Mouse (Mus musculus): ENCODE data around the gene Dnajc12. TPM values are rescaled to one million over a fixed set of nuclear protein-coding genes. Genes with fewer than 3 reads are reported as not detected.
"Not testable (repeated sequence)": the region's sequence is repeated elsewhere in the genome, so short reads cannot be mapped to it uniquely, and the experiment has no call there.

Dnajc12 gene
- polyA plus RNA-seq, 1 experiment from 2014 or later: 18.0 TPM

GRCm38 (mm10) chr10:63402731-63403504 is 20.7 kb downstream of the Dnajc12 start:
- H3K27ac ChIP-seq: no peak overlapping the region
- ATAC-seq (replicated peaks): no peak
- H3K9ac ChIP-seq: no peak overlapping the region
- no peak overlapping the region for H3K4me3 ChIP-seq
- H3K9me3 ChIP-seq: no peaks in the 10 kb centered on the region
- no peaks in the 10 kb centered on the region for H3K36me3 ChIP-seq (replicated peaks)
- WGBS: 88% methylated on average over 5 of the region's 5 CpGs
- H3K4me1 ChIP-seq: no peaks in the 10 kb centered on the region
- no peak overlapping the region for H3K4me2 ChIP-seq
- H3K27me3 ChIP-seq (replicated peaks): no peaks in the 10 kb centered on the region

- H3K9ac ChIP-seq: no peak overlapping the region
- H3K9me3 ChIP-seq: no peaks in the 10 kb centered on the region
- H3K4me2 ChIP-seq: no peak overlapping the region
- H3K4me3 ChIP-seq: no peak overlapping the region
- no peak for ATAC-seq (replicated peaks)
- H3K4me1 ChIP-seq: no peaks in the 10 kb centered on the region
- H3K27me3 ChIP-seq (replicated peaks): no peaks in the 10 kb centered on the region
- 76% methylated on average over 2 of the region's 2 CpGs for WGBS
- no peaks in the 10 kb centered on the region for H3K36me3 ChIP-seq (replicated peaks)
- no peak overlapping the region for H3K27ac ChIP-seq
These were observed 21.4 kb downstream of the Dnajc12 start for GRCm38 (mm10) chr10:63403636-63404035.

- Histone ChIP-seq H3K4me2 (no peak overlapping the region), H3K4me3 (no peak overlapping the region), H3K4me1 (no peaks in the 10 kb centered on the region), H3K27me3 (replicated peaks) (no peaks in the 10 kb centered on the region), H3K9me3 (no peaks in the 10 kb centered on the region), H3K27ac (no peak overlapping the region), H3K9ac (no peak overlapping the region), H3K36me3 (replicated peaks) (no peaks in the 10 kb centered on the region)
- ATAC-seq (replicated peaks): no peak
- WGBS: 62% methylated on average over 16 of the region's 16 CpGs
These were observed 28.1 kb downstream of the Dnajc12 start for GRCm38 (mm10) chr10:63410162-63410956.

GRCm38 (mm10) chr10:63411674-63412073 is 29.4 kb downstream of the Dnajc12 start:
- 96% methylated on average over 6 of the region's 7 CpGs for WGBS

DNA sequence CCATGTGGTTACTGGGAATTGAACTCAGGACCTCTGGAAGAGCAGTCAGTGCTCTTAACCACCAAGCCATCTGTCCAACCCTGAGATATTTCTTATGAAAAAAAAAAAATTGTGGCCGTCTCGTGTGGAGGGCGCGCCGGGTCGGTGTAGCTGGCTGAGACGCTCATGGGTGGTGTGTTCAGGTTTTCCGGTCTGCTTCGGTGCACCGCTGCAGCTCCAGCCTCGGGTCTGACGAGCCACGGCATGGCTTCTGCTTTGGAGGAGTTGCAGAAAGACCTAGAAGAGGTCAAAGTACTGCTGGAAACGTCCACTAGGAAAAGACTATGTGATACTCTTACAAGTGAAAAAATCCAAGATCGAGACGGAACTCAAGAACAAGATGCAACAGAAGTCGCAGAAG is 30.5 kb downstream of the Dnajc12 start:
- Histone ChIP-seq H3K27me3 (replicated peaks) (no peaks in the 10 kb centered on the region), H3K27ac (no peak overlapping the region), H3K9me3 (no peaks in the 10 kb centered on the region), H3K9ac (no peak overlapping the region), H3K4me1 (no peaks in the 10 kb centered on the region), H3K36me3 (replicated peaks) (no peaks in the 10 kb centered on the region), H3K4me3 (no peak overlapping the region), H3K4me2 (no peak overlapping the region)
- WGBS: 92% methylated on average over 17 of the region's 17 CpGs
- no peak for ATAC-seq (replicated peaks)

More at GRCm38 (mm10) chr10:63411674-63412073, 29.4 kb downstream of the Dnajc12 start:
- H3K4me1 ChIP-seq; ATAC-seq (replicated peaks); H3K27ac ChIP-seq; H3K36me3 ChIP-seq (replicated peaks); H3K9ac ChIP-seq; H3K27me3 ChIP-seq (replicated peaks); H3K4me3 ChIP-seq; H3K9me3 ChIP-seq; H3K4me2 ChIP-seq: not testable (repeated sequence)

- Histone ChIP-seq H3K36me3 (replicated peaks) (no peaks in the 10 kb centered on the region), H3K9me3 (no peaks in the 10 kb centered on the region), H3K27ac (no peak overlapping the region), H3K27me3 (replicated peaks) (no peaks in the 10 kb centered on the region), H3K4me2 (no peak overlapping the region), H3K4me1 (no peaks in the 10 kb centered on the region), H3K4me3 (no peak overlapping the region), H3K9ac (no peak overlapping the region)
- no peak for ATAC-seq (replicated peaks)
- WGBS: 88% methylated on average over 7 of the region's 7 CpGs
These were observed 33.0 kb downstream of the Dnajc12 start for GRCm38 (mm10) chr10:63415287-63415686.

GRCm38 (mm10) chr10:63415850-63416249 is 33.6 kb downstream of the Dnajc12 start:
- WGBS: 61% methylated on average over 7 of the region's 7 CpGs
- Histone ChIP-seq H3K27ac (no peak overlapping the region), H3K27me3 (replicated peaks) (no peaks in the 10 kb centered on the region), H3K9me3 (no peaks in the 10 kb centered on the region), H3K9ac (no peak overlapping the region), H3K4me1 (no peaks in the 10 kb centered on the region), H3K4me2 (0 out of 2 replicates have a peak overlapping the region, but pooled peaks have one; percentile 11), H3K36me3 (replicated peaks) (no peaks in the 10 kb centered on the region), H3K4me3 (0 out of 2 replicates have a peak overlapping the region, but pooled peaks have one; percentile 6)
- no peak for ATAC-seq (replicated peaks)

DNA sequence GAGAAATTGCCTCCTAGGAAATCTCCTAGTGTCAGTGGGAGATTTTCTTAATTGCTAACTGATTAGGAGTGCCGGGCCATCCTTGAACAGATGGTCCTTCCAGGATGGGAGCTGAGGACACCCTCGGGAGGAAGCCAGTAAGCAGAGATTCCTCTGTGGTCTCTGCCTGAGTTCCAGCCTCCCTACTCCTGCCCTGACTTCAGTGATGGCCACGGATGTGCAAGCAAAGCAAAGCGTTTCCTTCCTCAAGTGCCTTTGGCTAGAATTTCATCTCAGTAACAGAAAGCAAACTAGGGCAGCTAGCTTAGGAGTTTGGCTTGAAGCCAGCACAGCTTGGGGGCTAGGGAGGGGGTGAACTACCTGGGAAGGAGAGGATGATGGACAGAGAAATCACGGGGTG is 34.8 kb downstream of the Dnajc12 start:
- Histone ChIP-seq H3K4me1 (no peaks in the 10 kb centered on the region), H3K9me3 (no peaks in the 10 kb centered on the region), H3K4me3 (no peak overlapping the region), H3K4me2 (no peak overlapping the region), H3K9ac (no peak overlapping the region), H3K36me3 (replicated peaks) (no peaks in the 10 kb centered on the region), H3K27ac (no peak overlapping the region), H3K27me3 (replicated peaks) (no peaks in the 10 kb centered on the region)
- ATAC-seq (replicated peaks): no peak
- WGBS: 73% methylated on average over 5 of the region's 5 CpGs

DNA sequence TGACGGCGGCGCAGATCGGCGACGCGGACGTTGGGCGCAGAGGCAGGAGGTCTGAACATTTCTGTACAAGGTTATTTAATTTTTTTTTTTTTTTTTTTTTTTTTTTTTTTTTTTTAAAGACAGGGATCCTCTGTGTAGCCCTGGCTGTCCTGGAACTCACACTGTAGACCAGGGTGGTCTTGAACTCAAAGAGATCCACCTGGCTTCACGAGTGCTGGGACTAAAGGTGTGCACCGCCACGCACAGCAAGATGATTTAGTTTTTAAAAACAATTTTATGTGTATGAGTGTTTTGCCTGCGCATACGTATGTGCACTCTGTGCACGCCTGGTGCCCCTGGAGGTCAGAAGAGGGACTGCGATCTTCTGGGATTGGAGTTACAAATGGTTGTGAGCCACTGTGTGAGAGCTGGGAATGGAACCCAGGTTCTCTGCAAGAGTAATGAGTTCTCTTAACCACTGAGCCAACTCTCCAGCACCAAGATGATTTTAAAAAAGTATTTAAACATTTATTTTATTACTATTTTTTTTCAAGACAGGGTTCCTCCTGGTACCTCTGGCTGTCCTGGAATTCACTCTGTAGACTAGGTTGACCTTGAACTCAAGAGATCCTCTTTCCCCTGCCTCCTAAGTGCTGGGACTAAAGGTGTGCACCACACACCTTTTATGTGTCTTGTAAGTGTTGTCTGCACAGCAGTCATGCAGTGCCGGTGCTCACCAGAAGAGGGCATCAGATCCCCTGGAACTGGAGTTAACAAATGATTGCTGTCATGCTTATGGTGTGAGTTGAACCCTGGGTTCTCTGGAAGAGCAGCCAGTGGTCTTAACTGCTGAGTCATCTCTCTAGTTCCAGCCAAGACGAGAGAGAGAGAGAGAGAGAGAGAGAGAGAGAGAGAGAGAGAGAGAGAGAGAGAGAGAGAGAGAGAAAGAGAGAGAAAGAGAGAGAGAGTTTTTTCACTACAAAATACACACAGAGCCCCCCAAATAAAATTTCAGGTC is 39.8 kb downstream of the Dnajc12 start, which contains the start of gene Gm7075:
Gene Gm7075 (minus strand): TSS at position 51 of the 997 bp plus-strand sequence.
- Histone ChIP-seq H3K36me3 (replicated peaks) (no peaks in the 10 kb centered on the region), H3K9ac (no peak within 1 kb of the TSS), H3K9me3 (no peaks in the 10 kb centered on the region)

GRCm38 (mm10) chr10:63422736-63422992 is 40.4 kb downstream of the Dnajc12 start:
- Histone ChIP-seq H3K4me3 (no peak overlapping the region), H3K9me3 (no peaks in the 10 kb centered on the region), H3K27ac (no peak overlapping the region), H3K36me3 (replicated peaks) (no peaks in the 10 kb centered on the region), H3K4me1 (no peaks in the 10 kb centered on the region), H3K27me3 (replicated peaks) (no peaks in the 10 kb centered on the region), H3K4me2 (no peak overlapping the region), H3K9ac (no peak overlapping the region)
- ATAC-seq (replicated peaks): no peak
- 84% methylated on average over 5 of the region's 5 CpGs for WGBS

More for the DNA sequence above, 39.8 kb downstream of the Dnajc12 start, which contains the start of gene Gm7075:
- no peak within 1 kb of the TSS for H3K4me2 ChIP-seq
- 90% methylated on average over 18 of the region's 18 CpGs for WGBS
- H3K4me3 ChIP-seq: no peak within 1 kb of the TSS
- ATAC-seq (replicated peaks): no peak
- no peaks in the 10 kb centered on the region for H3K27me3 ChIP-seq (replicated peaks)
- H3K4me1 ChIP-seq: no peaks in the 10 kb centered on the region
- H3K27ac ChIP-seq: no peak within 1 kb of the TSS

GRCm38 (mm10) chr10:63423591-63424474 is 41.6 kb downstream of the Dnajc12 start:
- Histone ChIP-seq H3K27me3 (replicated peaks) (no peaks in the 10 kb centered on the region), H3K4me2 (no peak overlapping the region), H3K9me3 (no peaks in the 10 kb centered on the region), H3K4me3 (no peak overlapping the region), H3K36me3 (replicated peaks) (no peaks in the 10 kb centered on the region), H3K9ac (no peak overlapping the region), H3K27ac (no peak overlapping the region), H3K4me1 (peaks cover 5% of the 10 kb centered on the region; the same call in 1 of the 2 replicates)
- WGBS: 84% methylated on average over 9 of the region's 9 CpGs
- no peak for ATAC-seq (replicated peaks)

Data from midbrain, embryonic 15.5 days (tissue).